Mouse (Mus musculus): ENCODE results near the gene Nphs1.

Gene Nphs1

DNA sequence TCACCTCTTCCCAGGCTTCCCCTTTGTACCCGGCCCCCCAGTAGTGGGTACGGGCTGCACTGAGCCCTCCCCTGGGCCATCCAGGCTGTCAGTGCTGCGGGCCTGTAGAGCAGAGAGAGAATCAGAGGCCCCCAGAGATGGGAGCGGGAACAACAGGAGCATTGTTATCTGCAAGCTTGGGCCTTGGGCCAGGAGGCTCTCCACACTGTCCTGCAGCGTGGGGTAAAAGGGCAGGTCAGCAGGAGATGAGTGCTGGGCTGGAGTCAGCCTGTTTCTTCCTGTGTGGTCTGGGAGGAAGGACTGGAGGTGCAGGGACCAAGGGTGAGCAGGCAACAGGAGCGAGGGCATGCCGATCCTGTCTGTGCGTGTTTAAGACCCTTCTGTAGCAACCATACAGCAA, 74.8 kb downstream of the Nphs1 start:
- in situ Hi-C loops (cut with MboI; ENCODE audit: unreplicated experiment in 2 of 2): no loop called here

DNA sequence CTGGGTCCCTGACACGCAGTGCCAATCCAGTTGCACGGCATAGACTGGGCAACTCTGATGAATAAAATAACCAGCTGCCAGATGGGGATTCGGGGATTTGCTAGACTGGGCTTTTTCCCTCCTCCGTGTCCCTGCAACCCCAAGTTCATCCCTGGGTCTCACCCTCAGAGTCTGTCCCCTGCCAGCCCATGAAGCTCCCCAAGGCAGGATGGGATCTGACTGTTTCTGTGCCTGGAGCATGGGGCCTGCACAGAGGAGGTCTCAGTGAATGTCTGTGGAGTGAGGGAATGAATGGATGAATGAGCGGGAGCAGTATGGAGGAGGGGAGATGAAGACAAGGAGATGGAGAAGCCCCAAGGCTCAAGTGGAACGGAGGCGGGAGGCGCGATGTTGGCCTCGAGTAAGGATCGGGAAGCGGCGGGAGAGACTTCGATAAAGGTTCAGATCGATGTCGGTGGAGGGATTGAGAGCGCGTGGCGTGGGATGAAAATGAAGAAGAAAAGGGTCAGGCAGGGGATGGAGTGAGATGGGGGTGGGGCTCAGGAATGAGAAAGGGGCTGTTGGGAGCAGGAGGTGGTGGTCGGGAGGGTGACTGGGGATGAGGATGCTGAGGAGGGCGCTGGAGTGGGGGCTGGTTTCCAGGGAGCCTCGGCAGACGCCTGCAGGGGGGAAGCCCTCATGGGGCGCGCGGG, 76.0 kb downstream of the Nphs1 start:
- in situ Hi-C loops (cut with MboI; ENCODE audit: unreplicated experiment in 2 of 2): no loop called here

DNA sequence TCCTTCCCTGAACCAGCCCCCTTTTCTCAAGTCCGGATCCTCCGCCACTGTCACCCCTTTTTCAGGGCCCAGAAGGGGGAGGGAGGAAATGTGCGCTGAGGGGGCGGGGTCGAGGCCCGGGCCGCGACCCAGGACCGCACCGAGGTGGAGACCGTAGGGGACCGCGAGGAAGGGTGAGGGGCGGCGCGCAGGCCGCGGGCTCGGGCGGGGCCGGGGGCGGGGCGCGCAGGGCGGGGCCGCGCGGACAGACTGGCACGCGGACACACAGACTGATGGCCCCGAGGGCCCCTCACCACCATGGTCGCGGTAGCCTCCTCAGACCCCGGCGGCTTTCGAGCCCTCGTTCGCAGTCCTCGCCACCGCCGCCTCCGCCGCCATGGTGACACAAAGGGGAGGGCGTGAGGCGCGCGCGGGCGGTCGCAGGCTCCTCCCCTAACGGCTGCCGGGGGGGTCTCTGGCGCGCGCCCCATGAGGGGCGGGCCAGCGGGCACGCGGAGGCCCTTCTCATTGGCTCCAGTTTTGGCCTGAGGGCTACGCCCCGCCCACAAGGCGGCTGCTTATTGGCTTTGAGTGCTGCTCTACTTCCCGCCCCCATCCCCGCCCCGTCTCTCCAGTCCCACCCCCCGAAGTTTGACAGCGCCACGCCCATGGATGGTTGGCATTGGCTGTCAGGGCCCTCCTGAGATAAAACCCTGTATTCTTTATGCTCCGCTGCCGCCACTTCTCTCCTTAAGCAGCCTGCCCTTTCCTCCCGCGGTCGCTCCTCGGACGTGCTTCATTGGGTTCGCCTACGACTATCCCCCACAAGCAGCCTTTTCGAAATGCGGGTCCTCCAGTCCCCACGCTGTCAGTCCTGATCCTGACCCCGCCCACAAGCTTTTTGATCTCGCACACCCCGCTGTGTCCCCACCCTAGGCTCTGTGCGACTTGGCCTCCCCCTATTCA, 76.8 kb downstream of the Nphs1 start, which contains the start of gene Arhgap33:
Gene Arhgap33 (minus strand): TSS at position 428 of the 945 bp plus-strand sequence.
- in situ Hi-C loops (cut with MboI; ENCODE audit: unreplicated experiment in 2 of 2): no loop called here

Data from v-Abl transformed pro-B cells (cell line).